Mouse (Mus musculus): ENCODE data around the gene Btrc. TPM values are rescaled to one million over a fixed set of nuclear protein-coding genes. Genes with fewer than 3 reads are reported as not detected.
A peak's percentile ranks its signal among the peaks of the same experiment; 100 is the strongest.

Gene Btrc
- polyA plus RNA-seq, 1 experiment from 2014 or later, result 50.3 TPM

GRCm38 (mm10) chr19:45394078-45394477, 30.5 kb downstream of the Btrc start:
- no peak for ATAC-seq (ENCODE audit: low read depth)
- H3K9me3 ChIP-seq (replicated peaks; ENCODE audit: control insufficient read depth, low read length), result no peaks in the 10 kb centered on the region
- no peak overlapping the region for H3K4me2 ChIP-seq (ENCODE audit: low read depth, low read length)
- no peak overlapping the region for H3K9ac ChIP-seq (ENCODE audit: low read depth, low read length)
- H3K4me1 ChIP-seq (ENCODE audit: control insufficient read depth, low read depth, low read length), result no peaks in the 10 kb centered on the region
- 72% methylated on average over 7 of the region's 7 CpGs for WGBS (ENCODE audit: insufficient replicate concordance)
- no peaks in the 10 kb centered on the region for H3K27me3 ChIP-seq (ENCODE audit: control insufficient read depth, insufficient read depth, low read depth, low read length)
- H3K27ac ChIP-seq (ENCODE audit: low read length), result no peak overlapping the region
- H3K36me3 ChIP-seq (ENCODE audit: control insufficient read depth, insufficient read depth), result no peaks in the 10 kb centered on the region
- H3K4me3 ChIP-seq (ENCODE audit: low read depth, low read length), result no peak overlapping the region

- H3K4me1 ChIP-seq (ENCODE audit: control insufficient read depth, low read depth, low read length), result no peaks in the 10 kb centered on the region
- H3K36me3 ChIP-seq (ENCODE audit: control insufficient read depth, insufficient read depth), result no peaks in the 10 kb centered on the region
- H3K27ac ChIP-seq (ENCODE audit: low read length), result no peak overlapping the region
- H3K4me2 ChIP-seq (ENCODE audit: low read depth, low read length), result no peak overlapping the region
- H3K9ac ChIP-seq (ENCODE audit: low read depth, low read length), result no peak overlapping the region
- H3K9me3 ChIP-seq (replicated peaks; ENCODE audit: control insufficient read depth, low read length), result no peaks in the 10 kb centered on the region
- ATAC-seq (ENCODE audit: low read depth), result no peak
- 38% methylated on average over 2 of the region's 2 CpGs for WGBS (ENCODE audit: insufficient replicate concordance)
- no peaks in the 10 kb centered on the region for H3K27me3 ChIP-seq (ENCODE audit: control insufficient read depth, insufficient read depth, low read depth, low read length)
- no peak overlapping the region for H3K4me3 ChIP-seq (ENCODE audit: low read depth, low read length)
Measured at GRCm38 (mm10) chr19:45411000-45411399, 47.5 kb downstream of the Btrc start.

GRCm38 (mm10) chr19:45412694-45413093, 49.2 kb downstream of the Btrc start:
- no peaks in the 10 kb centered on the region for H3K27me3 ChIP-seq (ENCODE audit: control insufficient read depth, insufficient read depth, low read depth, low read length)
- no peak overlapping the region for H3K4me2 ChIP-seq (ENCODE audit: low read depth, low read length)
- no peaks in the 10 kb centered on the region for H3K4me1 ChIP-seq (ENCODE audit: control insufficient read depth, low read depth, low read length)
- H3K36me3 ChIP-seq (ENCODE audit: control insufficient read depth, insufficient read depth), result no peaks in the 10 kb centered on the region
- WGBS (ENCODE audit: insufficient replicate concordance), result 77% methylated on average over 3 of the region's 3 CpGs
- no peak overlapping the region for H3K9ac ChIP-seq (ENCODE audit: low read depth, low read length)
- H3K9me3 ChIP-seq (replicated peaks; ENCODE audit: control insufficient read depth, low read length), result no peaks in the 10 kb centered on the region
- no peak for ATAC-seq (ENCODE audit: low read depth)
- H3K4me3 ChIP-seq (ENCODE audit: low read depth, low read length), result no peak overlapping the region
- H3K27ac ChIP-seq (ENCODE audit: low read length), result no peak overlapping the region

- WGBS (ENCODE audit: insufficient replicate concordance), result 53% methylated on average over 3 of the region's 3 CpGs
- H3K9ac ChIP-seq (ENCODE audit: low read depth, low read length), result no peak overlapping the region
- H3K4me1 ChIP-seq (ENCODE audit: control insufficient read depth, low read depth, low read length), result no peaks in the 10 kb centered on the region
- H3K4me3 ChIP-seq (ENCODE audit: low read depth, low read length), result no peak overlapping the region
- H3K9me3 ChIP-seq (replicated peaks; ENCODE audit: control insufficient read depth, low read length), result no peaks in the 10 kb centered on the region
- H3K36me3 ChIP-seq (ENCODE audit: control insufficient read depth, insufficient read depth), result no peaks in the 10 kb centered on the region
- no peak overlapping the region for H3K4me2 ChIP-seq (ENCODE audit: low read depth, low read length)
- no peaks in the 10 kb centered on the region for H3K27me3 ChIP-seq (ENCODE audit: control insufficient read depth, insufficient read depth, low read depth, low read length)
- H3K27ac ChIP-seq (ENCODE audit: low read length), result no peak overlapping the region
- ATAC-seq (ENCODE audit: low read depth), result no peak
Measured at GRCm38 (mm10) chr19:45413966-45414365, 50.4 kb downstream of the Btrc start.

- H3K27me3 ChIP-seq (ENCODE audit: control insufficient read depth, insufficient read depth, low read depth, low read length), result no peaks in the 10 kb centered on the region
- H3K9me3 ChIP-seq (replicated peaks; ENCODE audit: control insufficient read depth, low read length), result no peaks in the 10 kb centered on the region
- no peaks in the 10 kb centered on the region for H3K36me3 ChIP-seq (ENCODE audit: control insufficient read depth, insufficient read depth)
- no peak for ATAC-seq (ENCODE audit: low read depth)
- H3K4me2 ChIP-seq (ENCODE audit: low read depth, low read length), result no peak overlapping the region
- no peaks in the 10 kb centered on the region for H3K4me1 ChIP-seq (ENCODE audit: control insufficient read depth, low read depth, low read length)
- H3K27ac ChIP-seq (ENCODE audit: low read length), result no peak overlapping the region
- H3K9ac ChIP-seq (ENCODE audit: low read depth, low read length), result no peak overlapping the region
- no peak overlapping the region for H3K4me3 ChIP-seq (ENCODE audit: low read depth, low read length)
Measured at GRCm38 (mm10) chr19:45417601-45418000, 54.1 kb downstream of the Btrc start.

- Histone ChIP-seq H3K4me3 (ENCODE audit: low read depth, low read length) (0 out of 2 replicates have a peak overlapping the region, but pooled peaks have one; percentile 1), H3K27me3 (ENCODE audit: control insufficient read depth, insufficient read depth, low read depth, low read length) (no peaks in the 10 kb centered on the region), H3K27ac (ENCODE audit: low read length) (no peak overlapping the region), H3K4me2 (ENCODE audit: low read depth, low read length) (peak overlapping the region; percentile 14; the same call in 1 of the 2 replicates), H3K4me1 (ENCODE audit: control insufficient read depth, low read depth, low read length) (peaks cover 3% of the 10 kb centered on the region; the same call in 1 of the 2 replicates), H3K9me3 (replicated peaks; ENCODE audit: control insufficient read depth, low read length) (no peaks in the 10 kb centered on the region), H3K36me3 (ENCODE audit: control insufficient read depth, insufficient read depth) (peaks cover 4% of the 10 kb centered on the region), H3K9ac (ENCODE audit: low read depth, low read length) (no peak overlapping the region)
- ATAC-seq (ENCODE audit: low read depth), result peak; percentile 54; the same call in 1 of the 2 replicates
- 74% methylated on average over 7 of the region's 7 CpGs for WGBS (ENCODE audit: insufficient replicate concordance)
Measured at GRCm38 (mm10) chr19:45422276-45422675, 58.7 kb downstream of the Btrc start.

- H3K9ac ChIP-seq (ENCODE audit: low read depth, low read length), result no peak overlapping the region
- H3K4me3 ChIP-seq (ENCODE audit: low read depth, low read length), result no peak overlapping the region
- no peaks in the 10 kb centered on the region for H3K4me1 ChIP-seq (ENCODE audit: control insufficient read depth, low read depth, low read length)
- no peak overlapping the region for H3K27ac ChIP-seq (ENCODE audit: low read length)
- no peaks in the 10 kb centered on the region for H3K27me3 ChIP-seq (ENCODE audit: control insufficient read depth, insufficient read depth, low read depth, low read length)
- H3K36me3 ChIP-seq (ENCODE audit: control insufficient read depth, insufficient read depth), result peaks cover 4% of the 10 kb centered on the region
- no peak for ATAC-seq (ENCODE audit: low read depth)
- H3K9me3 ChIP-seq (replicated peaks; ENCODE audit: control insufficient read depth, low read length), result no peaks in the 10 kb centered on the region
- WGBS (ENCODE audit: insufficient replicate concordance), result 35% methylated on average over 4 of the region's 4 CpGs
- no peak overlapping the region for H3K4me2 ChIP-seq (ENCODE audit: low read depth, low read length)
Measured at GRCm38 (mm10) chr19:45428146-45428545, 64.6 kb downstream of the Btrc start.

- Histone ChIP-seq H3K4me2 (ENCODE audit: low read depth, low read length) (no peak overlapping the region), H3K9me3 (replicated peaks; ENCODE audit: control insufficient read depth, low read length) (no peaks in the 10 kb centered on the region), H3K4me3 (ENCODE audit: low read depth, low read length) (no peak overlapping the region), H3K27me3 (ENCODE audit: control insufficient read depth, insufficient read depth, low read depth, low read length) (no peaks in the 10 kb centered on the region), H3K9ac (ENCODE audit: low read depth, low read length) (no peak overlapping the region), H3K27ac (ENCODE audit: low read length) (no peak overlapping the region), H3K36me3 (ENCODE audit: control insufficient read depth, insufficient read depth) (no peaks in the 10 kb centered on the region), H3K4me1 (ENCODE audit: control insufficient read depth, low read depth, low read length) (no peaks in the 10 kb centered on the region; the same call in 1 of the 2 replicates)
- 66% methylated on average over 6 of the region's 6 CpGs for WGBS (ENCODE audit: insufficient replicate concordance)
- ATAC-seq (ENCODE audit: low read depth), result no peak
Measured at GRCm38 (mm10) chr19:45430971-45431633, 67.6 kb downstream of the Btrc start.

GRCm38 (mm10) chr19:45432351-45432750, 68.8 kb downstream of the Btrc start:
- no peak overlapping the region for H3K9ac ChIP-seq (ENCODE audit: low read depth, low read length)
- no peak overlapping the region for H3K4me3 ChIP-seq (ENCODE audit: low read depth, low read length)
- no peak overlapping the region for H3K4me2 ChIP-seq (ENCODE audit: low read depth, low read length)
- no peaks in the 10 kb centered on the region for H3K9me3 ChIP-seq (replicated peaks; ENCODE audit: control insufficient read depth, low read length)
- no peak overlapping the region for H3K27ac ChIP-seq (ENCODE audit: low read length)
- no peaks in the 10 kb centered on the region for H3K36me3 ChIP-seq (ENCODE audit: control insufficient read depth, insufficient read depth)
- 70% methylated on average over 3 of the region's 3 CpGs for WGBS (ENCODE audit: insufficient replicate concordance)
- no peak for ATAC-seq (ENCODE audit: low read depth)
- no peaks in the 10 kb centered on the region for H3K27me3 ChIP-seq (ENCODE audit: control insufficient read depth, insufficient read depth, low read depth, low read length)
- no peaks in the 10 kb centered on the region; the same call in 1 of the 2 replicates for H3K4me1 ChIP-seq (ENCODE audit: control insufficient read depth, low read depth, low read length)

All from liver, embryonic 16.5 days (tissue).